Mouse (Mus musculus) small intestine, adult 2 months (tissue): ENCODE measurements around the gene Mical3.

Experiments used
- CTCF ChIP-seq: fragments of 200-500 bp; IDR thresholded peaks from 2 replicates; pipeline ENCODE4 v1.5.1; 2012; ENCODE audit warnings: low read depth, mild to moderate bottlenecking, control low read depth, inconsistent platforms, low read length, moderate library complexity, mixed read lengths; ENCODE audit not compliant: insufficient replicate concordance, insufficient read length; ENCODE audit errors: extremely low read depth
- POLR2A ChIP-seq: fragments of 200-500 bp; IDR thresholded peaks from 2 replicates; pipeline ENCODE4 v1.6.1; 2012; ENCODE audit warnings: low read depth, mild to moderate bottlenecking, control low read depth, inconsistent platforms, low read length, moderate library complexity

GRCm38 (mm10) chr6:121058039-121058438 is 72.8 kb downstream of the Mical3 start:
- TF ChIP-seq CTCF (no peak), POLR2A (no peak)
